Mouse (Mus musculus): ENCODE results near the gene Sgcd. TPM values are rescaled to one million over a fixed set of nuclear protein-coding genes. Genes with fewer than 3 reads are reported as not detected.

Sgcd gene
- 2.6 and 2.8 TPM in 2 replicates for polyA plus RNA-seq (2015; fragmentation: Nextera tagmentation; extraction: Ambion mirVana)

DNA sequence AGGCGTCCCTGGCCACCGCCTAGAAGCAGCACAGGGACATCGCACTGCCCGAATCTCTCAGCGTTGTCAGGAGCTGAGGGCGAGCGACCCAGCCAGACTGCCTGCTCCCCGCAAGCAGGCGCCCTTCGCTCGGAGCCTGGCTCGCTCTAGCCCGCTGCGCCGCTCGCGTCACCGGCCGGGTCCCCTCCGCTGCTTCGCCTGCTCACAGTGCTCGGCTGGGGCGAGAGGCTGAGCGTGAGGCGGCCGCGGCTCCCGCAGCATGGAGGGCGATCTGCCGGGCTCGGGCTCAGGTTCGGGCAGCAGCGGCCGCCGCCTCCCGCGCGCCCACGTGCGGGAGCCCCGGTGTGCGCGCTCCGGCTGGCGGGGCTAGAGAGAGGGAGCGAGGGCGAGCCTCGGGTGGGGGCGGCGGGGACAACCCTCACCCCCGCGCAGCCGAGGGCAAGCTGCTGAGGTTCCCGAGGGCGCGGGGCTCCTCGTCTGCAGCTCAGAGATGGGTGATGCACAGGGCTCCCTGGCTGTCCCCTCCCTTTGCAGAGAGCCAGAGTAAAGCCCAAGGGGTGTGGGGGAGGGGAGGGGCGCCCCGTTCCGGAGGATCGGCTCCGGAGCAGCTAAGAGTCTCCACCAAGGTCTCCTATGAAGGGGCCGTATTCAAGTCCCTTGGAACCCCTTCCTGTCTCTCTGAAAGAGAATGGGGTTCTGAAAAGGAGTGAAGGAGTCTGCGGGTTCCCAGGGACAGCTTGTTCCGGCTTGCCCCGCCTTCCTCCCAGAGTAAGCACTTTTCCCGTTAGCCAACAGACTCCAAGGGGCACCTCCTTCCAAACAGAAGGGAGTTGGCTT, at the start of gene Sgcd:
Sgcd (minus strand) TSS at position 273 of the 837 bp plus-strand sequence.
- Histone ChIP-seq H3K36me3 (no peaks in the 10 kb centered on the region), H3K4me1 (replicated peaks) (peaks cover 9% of the 10 kb centered on the region; the same call in 1 of the 2 replicates), H3K4me2 (replicated peaks) (peak within 1 kb of the TSS; percentile 93), H3K4me3 (replicated peaks) (peak within 1 kb of the TSS; percentile 59), H3K27ac (no peak within 1 kb of the TSS), H3K9ac (peak within 1 kb of the TSS; percentile 51), H3K27me3 (replicated peaks) (peaks cover 28% of the 10 kb centered on the region), H3K9me3 (no peaks in the 10 kb centered on the region)
- ATAC-seq = peak; percentile 86
- WGBS = 1% methylated on average over 67 of the region's 67 CpGs

- Histone ChIP-seq H3K9ac (no peak overlapping the region), H3K27ac (no peak overlapping the region), H3K4me2 (replicated peaks) (no peak overlapping the region), H3K4me1 (replicated peaks) (no peaks in the 10 kb centered on the region), H3K27me3 (replicated peaks) (no peaks in the 10 kb centered on the region), H3K36me3 (no peaks in the 10 kb centered on the region), H3K9me3 (no peaks in the 10 kb centered on the region), H3K4me3 (replicated peaks) (no peak overlapping the region)
- ATAC-seq = no peak
- WGBS = 60% methylated on average over 4 of the region's 4 CpGs
Measured at GRCm38 (mm10) chr11:48038051-48038450, 49.3 kb upstream of the Sgcd start.

DNA sequence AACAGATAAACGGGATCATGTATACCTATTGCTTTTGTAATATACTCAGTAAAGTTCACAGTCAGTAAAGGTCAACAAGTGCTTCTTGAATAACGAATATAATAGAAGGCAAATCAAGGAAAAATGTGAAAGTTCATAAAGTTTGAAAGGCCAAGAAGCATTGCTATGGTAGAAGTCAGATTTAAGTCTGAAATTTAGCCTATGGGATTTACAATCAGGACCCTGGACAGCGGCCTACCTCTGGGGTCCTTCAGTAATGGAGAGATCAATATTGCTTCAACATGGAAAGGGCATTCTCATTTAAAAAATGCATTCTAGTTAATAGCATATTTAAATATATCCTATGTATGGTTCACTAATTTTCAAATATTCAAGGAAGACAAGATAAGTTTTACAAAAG, 24.1 kb upstream of the Sgcd start:
- Histone ChIP-seq H3K4me1 (replicated peaks) (no peaks in the 10 kb centered on the region), H3K4me3 (replicated peaks) (no peak overlapping the region), H3K27me3 (replicated peaks) (no peaks in the 10 kb centered on the region), H3K36me3 (no peaks in the 10 kb centered on the region), H3K9ac (no peak overlapping the region), H3K9me3 (no peaks in the 10 kb centered on the region), H3K4me2 (replicated peaks) (no peak overlapping the region), H3K27ac (no peak overlapping the region)
- ATAC-seq = no peak
- WGBS = 51% methylated on average over 3 of the region's 3 CpGs

DNA sequence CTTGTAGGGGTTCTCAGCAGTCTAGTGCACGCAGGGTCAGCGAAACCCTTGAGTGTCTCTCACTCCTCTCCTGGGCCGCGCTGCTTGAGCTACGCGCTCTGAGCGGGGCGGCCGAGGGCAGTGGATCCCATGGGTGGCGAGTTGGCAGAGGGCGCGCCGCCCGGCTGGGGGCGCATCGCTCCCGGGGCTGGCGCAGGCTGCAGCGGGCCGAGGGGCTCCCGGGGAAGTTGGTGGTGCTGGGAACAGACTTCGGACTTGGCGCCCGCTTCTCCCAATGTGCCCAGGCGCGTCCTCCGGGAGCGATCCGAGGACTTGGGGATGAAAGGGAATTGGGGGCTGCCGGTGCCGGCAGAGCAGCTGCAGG, 454 bp downstream of the Sgcd start:
- H3K27me3 ChIP-seq (replicated peaks) = peaks cover 28% of the 10 kb centered on the region
- under 1% methylated on average over 31 of the region's 31 CpGs for WGBS
- peak; percentile 77 for ATAC-seq
- H3K4me1 ChIP-seq (replicated peaks) = peaks cover 9% of the 10 kb centered on the region; the same call in 1 of the 2 replicates
- H3K9ac ChIP-seq = peak overlapping the region; percentile 51
- H3K4me3 ChIP-seq (replicated peaks) = peak overlapping the region; percentile 59
- H3K9me3 ChIP-seq = no peaks in the 10 kb centered on the region
- H3K36me3 ChIP-seq = no peaks in the 10 kb centered on the region
- H3K27ac ChIP-seq = no peak overlapping the region
- peak overlapping the region; percentile 93 for H3K4me2 ChIP-seq (replicated peaks)

DNA sequence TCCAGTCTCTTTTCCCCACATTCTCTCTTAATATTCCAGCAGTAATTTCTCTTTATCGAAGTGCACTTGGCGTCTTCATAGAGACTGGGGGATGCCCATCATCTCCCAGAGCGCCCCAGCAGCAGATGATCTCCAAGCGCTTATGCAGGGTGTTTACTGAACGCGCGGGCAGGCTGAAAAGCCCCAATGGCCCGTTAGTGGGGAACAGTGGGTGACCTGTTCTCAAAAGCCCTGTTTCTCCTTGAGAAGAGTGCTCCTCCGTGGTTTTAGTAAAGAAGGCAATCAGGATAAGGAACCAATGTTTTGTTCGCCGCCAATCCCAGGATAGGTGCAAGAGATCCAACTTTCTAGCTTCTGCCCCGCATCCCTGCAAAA, 889 bp downstream of the Sgcd start:
- peaks cover 28% of the 10 kb centered on the region for H3K27me3 ChIP-seq (replicated peaks)
- H3K36me3 ChIP-seq = no peaks in the 10 kb centered on the region
- 14% methylated on average over 12 of the region's 12 CpGs for whole genome bisulfite sequencing
- peak overlapping the region; percentile 59 for H3K4me3 ChIP-seq (replicated peaks)
- H3K9ac ChIP-seq = no peak overlapping the region
- no peaks in the 10 kb centered on the region for H3K9me3 ChIP-seq
- no peak for ATAC-seq
- no peak overlapping the region for H3K27ac ChIP-seq
- H3K4me1 ChIP-seq (replicated peaks) = peaks cover 9% of the 10 kb centered on the region; the same call in 1 of the 2 replicates
- peak overlapping the region; percentile 93 for H3K4me2 ChIP-seq (replicated peaks)

DNA sequence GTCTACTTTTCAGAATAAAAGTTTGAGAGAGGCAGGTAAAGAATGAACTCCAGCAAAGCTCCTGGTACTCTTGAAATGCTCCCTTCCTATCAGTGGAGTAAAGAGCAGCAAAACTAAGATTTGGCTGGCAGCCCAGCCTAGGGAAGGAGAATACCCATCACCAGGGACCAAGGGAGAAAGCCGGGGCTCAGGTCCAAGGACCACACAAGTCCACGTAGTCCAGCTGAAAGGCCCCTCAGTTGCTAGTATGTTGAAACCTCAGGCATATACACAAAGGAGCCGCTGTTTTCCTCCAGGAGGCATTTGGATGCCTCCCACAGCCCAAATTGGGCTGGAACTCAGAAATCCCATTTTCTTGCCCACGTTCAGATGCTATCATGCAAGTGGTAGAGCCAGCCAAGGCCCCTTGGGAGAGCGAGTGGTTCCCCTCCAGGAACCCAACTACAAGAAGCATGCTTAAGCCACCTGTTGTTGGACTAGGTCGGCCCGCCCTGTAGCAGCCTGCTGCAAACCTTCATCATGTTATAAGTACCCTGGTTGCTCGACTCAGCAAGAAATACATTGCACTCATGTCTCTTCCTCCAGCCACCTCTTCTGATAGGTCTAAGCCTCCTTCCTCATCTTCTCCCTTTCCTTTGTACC, 1.4 kb downstream of the Sgcd start:
- Histone ChIP-seq H3K4me2 (replicated peaks) (peak overlapping the region; percentile 93), H3K9me3 (no peaks in the 10 kb centered on the region), H3K4me1 (replicated peaks) (peaks cover 9% of the 10 kb centered on the region; the same call in 1 of the 2 replicates), H3K27me3 (replicated peaks) (peaks cover 25% of the 10 kb centered on the region), H3K4me3 (replicated peaks) (peak overlapping the region; percentile 59; the same call in 1 of the 2 replicates), H3K9ac (no peak overlapping the region), H3K27ac (no peak overlapping the region), H3K36me3 (no peaks in the 10 kb centered on the region)
- ATAC-seq = no peak
- WGBS = 59% methylated on average over 8 of the region's 8 CpGs

- Histone ChIP-seq H3K27ac (no peak overlapping the region), H3K4me2 (replicated peaks) (no peak overlapping the region), H3K36me3 (no peaks in the 10 kb centered on the region), H3K9me3 (no peaks in the 10 kb centered on the region), H3K9ac (no peak overlapping the region), H3K27me3 (replicated peaks) (peaks cover under 1% of the 10 kb centered on the region; the same call in 1 of the 2 replicates), H3K4me1 (replicated peaks) (no peaks in the 10 kb centered on the region), H3K4me3 (replicated peaks) (no peak overlapping the region)
- ATAC-seq = no peak
- 63% methylated on average over 1 of the region's 1 CpGs for whole genome bisulfite sequencing
Measured at GRCm38 (mm10) chr11:47982152-47982551, 6.6 kb downstream of the Sgcd start.

DNA sequence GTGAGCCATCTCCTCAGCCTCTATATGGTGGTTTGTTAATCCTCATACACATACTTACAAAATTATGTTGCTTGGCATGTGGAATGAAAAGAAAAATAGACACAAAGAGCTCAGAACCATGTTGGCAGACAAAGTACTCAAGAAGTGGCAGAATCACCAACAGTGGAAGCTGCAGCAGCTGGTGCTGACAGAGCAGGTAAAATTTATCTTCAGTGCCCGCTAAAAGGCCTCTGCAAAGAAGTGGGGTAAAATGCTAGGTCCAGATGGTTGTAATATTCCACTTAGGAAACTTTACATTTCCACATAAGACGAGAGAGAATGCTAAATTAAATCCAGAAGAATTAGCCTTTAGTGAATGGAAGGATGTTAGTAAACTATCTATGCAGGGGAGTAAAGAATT, 7.7 kb downstream of the Sgcd start:
- Histone ChIP-seq H3K4me2 (replicated peaks) (no peak overlapping the region), H3K4me3 (replicated peaks) (no peak overlapping the region), H3K36me3 (no peaks in the 10 kb centered on the region), H3K27me3 (replicated peaks) (no peaks in the 10 kb centered on the region), H3K27ac (no peak overlapping the region), H3K9me3 (no peaks in the 10 kb centered on the region), H3K9ac (no peak overlapping the region), H3K4me1 (replicated peaks) (no peaks in the 10 kb centered on the region)
- no peak for ATAC-seq
- WGBS = 58% methylated on average over 2 of the region's 2 CpGs

- H3K9ac ChIP-seq = no peak overlapping the region
Measured at GRCm38 (mm10) chr11:47953291-47953690, 35.5 kb downstream of the Sgcd start.

GRCm38 (mm10) chr11:47952366-47952765, 36.4 kb downstream of the Sgcd start:
- H3K36me3 ChIP-seq = no peaks in the 10 kb centered on the region
- WGBS = 64% methylated on average over 4 of the region's 4 CpGs
- H3K27ac ChIP-seq = no peak overlapping the region
- no peak overlapping the region for H3K9ac ChIP-seq
- H3K4me3 ChIP-seq (replicated peaks) = no peak overlapping the region
- H3K9me3 ChIP-seq = no peaks in the 10 kb centered on the region
- no peak overlapping the region for H3K4me2 ChIP-seq (replicated peaks)
- ATAC-seq = no peak
- no peaks in the 10 kb centered on the region for H3K4me1 ChIP-seq (replicated peaks)
- no peaks in the 10 kb centered on the region for H3K27me3 ChIP-seq (replicated peaks)

More at GRCm38 (mm10) chr11:47953291-47953690, 35.5 kb downstream of the Sgcd start:
- no peak for ATAC-seq
- H3K4me1 ChIP-seq (replicated peaks) = no peaks in the 10 kb centered on the region
- no peak overlapping the region for H3K4me2 ChIP-seq (replicated peaks)
- H3K9me3 ChIP-seq = no peaks in the 10 kb centered on the region
- H3K27me3 ChIP-seq (replicated peaks) = no peaks in the 10 kb centered on the region
- no peak overlapping the region for H3K4me3 ChIP-seq (replicated peaks)
- WGBS = 73% methylated on average over 3 of the region's 3 CpGs
- no peak overlapping the region for H3K27ac ChIP-seq
- H3K36me3 ChIP-seq = no peaks in the 10 kb centered on the region

- Histone ChIP-seq H3K27me3 (replicated peaks) (no peaks in the 10 kb centered on the region), H3K4me2 (replicated peaks) (no peak overlapping the region), H3K27ac (no peak overlapping the region), H3K4me3 (replicated peaks) (no peak overlapping the region), H3K36me3 (no peaks in the 10 kb centered on the region), H3K4me1 (replicated peaks) (no peaks in the 10 kb centered on the region), H3K9me3 (no peaks in the 10 kb centered on the region), H3K9ac (no peak overlapping the region)
- WGBS = 77% methylated on average over 2 of the region's 2 CpGs
- ATAC-seq = no peak
Measured at GRCm38 (mm10) chr11:47939795-47940194, 49.0 kb downstream of the Sgcd start.

- H3K27ac ChIP-seq = no peak overlapping the region
- 71% methylated on average over 2 of the region's 2 CpGs for WGBS
- no peak overlapping the region for H3K4me2 ChIP-seq (replicated peaks)
- no peaks in the 10 kb centered on the region for H3K9me3 ChIP-seq
- no peaks in the 10 kb centered on the region for H3K36me3 ChIP-seq
- H3K4me3 ChIP-seq (replicated peaks) = no peak overlapping the region
- H3K4me1 ChIP-seq (replicated peaks) = no peaks in the 10 kb centered on the region
- H3K9ac ChIP-seq = no peak overlapping the region
- no peak for ATAC-seq
- H3K27me3 ChIP-seq (replicated peaks) = no peaks in the 10 kb centered on the region
Measured at GRCm38 (mm10) chr11:47917616-47918015, 71.2 kb downstream of the Sgcd start.

All from intestine, embryonic 15.5 days (tissue).